Mouse (Mus musculus) layer of hippocampus, adult 9-11 months (tissue): ENCODE results near the gene Fhl4.

Source experiments
- DNase-seq: peaks from one replicate; pipeline ENCODE4 v3.0.0; 2022

Gene Fhl4

GRCm38 (mm10) chr10:85102247-85103084, at the start of gene Fhl4, which contains the start of gene Tmem263:
Fhl4 (minus strand) TSS chr10:85102495.
Tmem263 (plus strand) TSS chr10:85102627.
- DNase-seq = peak; percentile 69

GRCm38 (mm10) chr10:85149226-85149625, 46.9 kb upstream of the Fhl4 start:
- no peak for DNase-seq

GRCm38 (mm10) chr10:85146282-85146681, 44.0 kb upstream of the Fhl4 start:
- no peak for DNase-seq

GRCm38 (mm10) chr10:85141465-85141864, 39.2 kb upstream of the Fhl4 start:
- DNase-seq = no peak

GRCm38 (mm10) chr10:85136573-85136972, 34.3 kb upstream of the Fhl4 start:
- DNase-seq = no peak

- DNase-seq = no peak
Measured at GRCm38 (mm10) chr10:85128453-85128852, 26.2 kb upstream of the Fhl4 start.

- peak; percentile 99 for DNase-seq
Measured at GRCm38 (mm10) chr10:85127395-85128287, 25.3 kb upstream of the Fhl4 start, which contains the start of gene Mterf2. Mterf2 (minus strand) TSS chr10:85128027.

- no peak for DNase-seq
Measured at GRCm38 (mm10) chr10:85125184-85125583, 22.9 kb upstream of the Fhl4 start.

GRCm38 (mm10) chr10:85114409-85114808, 12.1 kb upstream of the Fhl4 start:
- no peak for DNase-seq

GRCm38 (mm10) chr10:85103085-85103885, 990 bp upstream of the Fhl4 start:
- peak; percentile 18 for DNase-seq

GRCm38 (mm10) chr10:85101841-85102240, 454 bp downstream of the Fhl4 start:
- no peak for DNase-seq

- no peak for DNase-seq
Measured at GRCm38 (mm10) chr10:85071605-85072152, 30.6 kb downstream of the Fhl4 start.

GRCm38 (mm10) chr10:85054876-85055275, 47.4 kb downstream of the Fhl4 start:
- no peak for DNase-seq

GRCm38 (mm10) chr10:85052451-85052850, 49.8 kb downstream of the Fhl4 start:
- no peak for DNase-seq

- no peak for DNase-seq
Measured at GRCm38 (mm10) chr10:85050668-85051208, 51.6 kb downstream of the Fhl4 start.

GRCm38 (mm10) chr10:85048008-85048407, 54.3 kb downstream of the Fhl4 start:
- no peak for DNase-seq

- no peak for DNase-seq
Measured at GRCm38 (mm10) chr10:85046585-85046984, 55.7 kb downstream of the Fhl4 start.
